Mouse (Mus musculus): Measurements from ENCODE around the gene Pdxp. TPM values are rescaled to one million over a fixed set of nuclear protein-coding genes. Genes with fewer than 3 reads are reported as not detected.

The Pdxp gene
- polyA plus RNA-seq, 1 experiment from 2014 or later: 4.1 TPM

GRCm38 (mm10) chr15:78931577-78931976, 17.9 kb downstream of the Pdxp start:
- Histone ChIP-seq H3K36me3 (ENCODE audit: control insufficient read depth, insufficient read depth, low read length) (peaks cover 7% of the 10 kb centered on the region; the same call in 1 of the 2 replicates), H3K9me3 (ENCODE audit: control insufficient read depth, low read length) (no peaks in the 10 kb centered on the region), H3K27ac (replicated peaks) (0 out of 2 replicates have a peak overlapping the region, but pooled peaks have one; percentile 13), H3K4me1 (replicated peaks; ENCODE audit: control insufficient read depth, insufficient read depth) (peaks cover 3% of the 10 kb centered on the region; the same call in 1 of the 2 replicates), H3K4me2 (replicated peaks; ENCODE audit: low read depth) (no peak overlapping the region), H3K27me3 (ENCODE audit: control insufficient read depth, insufficient read depth, low read length) (no peaks in the 10 kb centered on the region), H3K4me3 (ENCODE audit: low read depth, low read length) (no peak overlapping the region), H3K9ac (ENCODE audit: low read length) (no peak overlapping the region)
- DNase-seq (ENCODE audit: low spot score) (peak; percentile 67), ATAC-seq (ENCODE audit: low FRiP score, low TSS enrichment) (peak; percentile 67)
- WGBS: 20% methylated on average over 3 of the region's 3 CpGs
- no peak for TF ChIP-seq EP300 (optimal IDR thresholded peaks at IDR 0.05)
- peak; percentile 90 for TF ChIP-seq CTCF (IDR thresholded peaks at IDR 0.05; ENCODE audit: low read depth)

GRCm38 (mm10) chr15:78934784-78935320, 21.1 kb downstream of the Pdxp start, which contains the start of gene Nol12:
Gene Nol12 (plus strand): TSS chr15:78934933.
- 0 out of 2 replicates have a peak, but pooled peaks cover 3% of the 10 kb centered on the region for H3K4me1 ChIP-seq (replicated peaks; ENCODE audit: control insufficient read depth, insufficient read depth)
- no peaks in the 10 kb centered on the region for H3K27me3 ChIP-seq (ENCODE audit: control insufficient read depth, insufficient read depth, low read length)
- H3K36me3 ChIP-seq (ENCODE audit: control insufficient read depth, insufficient read depth, low read length): peaks cover 13% of the 10 kb centered on the region
- peak within 1 kb of the TSS; percentile 81 for H3K4me3 ChIP-seq (ENCODE audit: low read depth, low read length)
- WGBS: under 1% methylated on average over 42 of the region's 42 CpGs
- TF ChIP-seq CTCF (IDR thresholded peaks at IDR 0.05; ENCODE audit: low read depth) (peak; percentile 29), EP300 (optimal IDR thresholded peaks at IDR 0.05) (peak; percentile 72)
- peak within 1 kb of the TSS; percentile 79 for H3K4me2 ChIP-seq (replicated peaks; ENCODE audit: low read depth)
- H3K9ac ChIP-seq (ENCODE audit: low read length): peak within 1 kb of the TSS; percentile 69
- peak; percentile 85 for DNase-seq (ENCODE audit: low spot score)
- H3K9me3 ChIP-seq (ENCODE audit: control insufficient read depth, low read length): no peaks in the 10 kb centered on the region
- H3K27ac ChIP-seq (replicated peaks): peak within 1 kb of the TSS; percentile 65; the same call in 1 of the 2 replicates
- peak; percentile 74 for ATAC-seq (ENCODE audit: low FRiP score, low TSS enrichment)

- ATAC-seq (ENCODE audit: low FRiP score, low TSS enrichment) (no peak), DNase-seq (ENCODE audit: low spot score) (no peak)
- Histone ChIP-seq H3K27ac (replicated peaks) (no peak overlapping the region), H3K4me1 (replicated peaks; ENCODE audit: control insufficient read depth, insufficient read depth) (0 out of 2 replicates have a peak, but pooled peaks cover 3% of the 10 kb centered on the region), H3K4me3 (ENCODE audit: low read depth, low read length) (no peak overlapping the region), H3K9me3 (ENCODE audit: control insufficient read depth, low read length) (no peaks in the 10 kb centered on the region), H3K4me2 (replicated peaks; ENCODE audit: low read depth) (no peak overlapping the region), H3K36me3 (ENCODE audit: control insufficient read depth, insufficient read depth, low read length) (peaks cover 14% of the 10 kb centered on the region), H3K27me3 (ENCODE audit: control insufficient read depth, insufficient read depth, low read length) (no peaks in the 10 kb centered on the region), H3K9ac (ENCODE audit: low read length) (no peak overlapping the region)
- WGBS: 82% methylated on average over 12 of the region's 12 CpGs
- no peak for TF ChIP-seq CTCF (IDR thresholded peaks at IDR 0.05; ENCODE audit: low read depth)
- TF ChIP-seq EP300 (optimal IDR thresholded peaks at IDR 0.05): no peak
Observed at GRCm38 (mm10) chr15:78936403-78936802, 22.7 kb downstream of the Pdxp start.

GRCm38 (mm10) chr15:78937311-78937710, 23.6 kb downstream of the Pdxp start:
- Histone ChIP-seq H3K9me3 (ENCODE audit: control insufficient read depth, low read length) (no peaks in the 10 kb centered on the region), H3K9ac (ENCODE audit: low read length) (no peak overlapping the region), H3K27ac (replicated peaks) (no peak overlapping the region), H3K4me3 (ENCODE audit: low read depth, low read length) (no peak overlapping the region), H3K36me3 (ENCODE audit: control insufficient read depth, insufficient read depth, low read length) (peaks cover 14% of the 10 kb centered on the region), H3K4me2 (replicated peaks; ENCODE audit: low read depth) (no peak overlapping the region), H3K4me1 (replicated peaks; ENCODE audit: control insufficient read depth, insufficient read depth) (0 out of 2 replicates have a peak, but pooled peaks cover 3% of the 10 kb centered on the region), H3K27me3 (ENCODE audit: control insufficient read depth, insufficient read depth, low read length) (no peaks in the 10 kb centered on the region)
- DNase-seq (ENCODE audit: low spot score): no peak
- WGBS: 89% methylated on average over 10 of the region's 10 CpGs
- no peak for TF ChIP-seq EP300 (optimal IDR thresholded peaks at IDR 0.05)
- TF ChIP-seq CTCF (IDR thresholded peaks at IDR 0.05; ENCODE audit: low read depth): no peak
- no peak for ATAC-seq (ENCODE audit: low FRiP score, low TSS enrichment)

- H3K27me3 ChIP-seq (ENCODE audit: control insufficient read depth, insufficient read depth, low read length): no peaks in the 10 kb centered on the region
- no peak overlapping the region for H3K4me3 ChIP-seq (ENCODE audit: low read depth, low read length)
- H3K27ac ChIP-seq (replicated peaks): no peak overlapping the region
- no peak overlapping the region for H3K9ac ChIP-seq (ENCODE audit: low read length)
- no peak overlapping the region for H3K4me2 ChIP-seq (replicated peaks; ENCODE audit: low read depth)
- 76% methylated on average over 2 of the region's 2 CpGs for WGBS
- H3K36me3 ChIP-seq (ENCODE audit: control insufficient read depth, insufficient read depth, low read length): peaks cover 14% of the 10 kb centered on the region
- DNase-seq (ENCODE audit: low spot score) (no peak), ATAC-seq (ENCODE audit: low FRiP score, low TSS enrichment) (no peak)
- TF ChIP-seq EP300 (optimal IDR thresholded peaks at IDR 0.05): no peak
- no peaks in the 10 kb centered on the region for H3K9me3 ChIP-seq (ENCODE audit: control insufficient read depth, low read length)
- 0 out of 2 replicates have a peak, but pooled peaks cover 3% of the 10 kb centered on the region for H3K4me1 ChIP-seq (replicated peaks; ENCODE audit: control insufficient read depth, insufficient read depth)
Observed at GRCm38 (mm10) chr15:78937963-78938362, 24.2 kb downstream of the Pdxp start.

GRCm38 (mm10) chr15:78940325-78940724, 26.6 kb downstream of the Pdxp start:
- Histone ChIP-seq H3K4me1 (replicated peaks; ENCODE audit: control insufficient read depth, insufficient read depth) (0 out of 2 replicates have a peak, but pooled peaks cover 3% of the 10 kb centered on the region), H3K27me3 (ENCODE audit: control insufficient read depth, insufficient read depth, low read length) (no peaks in the 10 kb centered on the region), H3K27ac (replicated peaks) (no peak overlapping the region), H3K4me2 (replicated peaks; ENCODE audit: low read depth) (no peak overlapping the region), H3K9me3 (ENCODE audit: control insufficient read depth, low read length) (no peaks in the 10 kb centered on the region), H3K36me3 (ENCODE audit: control insufficient read depth, insufficient read depth, low read length) (peaks cover 14% of the 10 kb centered on the region), H3K4me3 (ENCODE audit: low read depth, low read length) (no peak overlapping the region), H3K9ac (ENCODE audit: low read length) (no peak overlapping the region)
- no peak for DNase-seq (ENCODE audit: low spot score)
- 91% methylated on average over 13 of the region's 13 CpGs for WGBS
- TF ChIP-seq EP300 (optimal IDR thresholded peaks at IDR 0.05) (no peak), CTCF (IDR thresholded peaks at IDR 0.05; ENCODE audit: low read depth) (no peak)
- no peak for ATAC-seq (ENCODE audit: low FRiP score, low TSS enrichment)
